Mouse (Mus musculus): ENCODE measurements around the gene Olfr1136. TPM values are rescaled to one million over a fixed set of nuclear protein-coding genes. Genes with fewer than 3 reads are reported as not detected.

Gene Olfr1136
- polyA plus RNA-seq (2015; fragmentation: Nextera tagmentation; extraction: Ambion mirVana) = not detected in 2 replicates

DNA sequence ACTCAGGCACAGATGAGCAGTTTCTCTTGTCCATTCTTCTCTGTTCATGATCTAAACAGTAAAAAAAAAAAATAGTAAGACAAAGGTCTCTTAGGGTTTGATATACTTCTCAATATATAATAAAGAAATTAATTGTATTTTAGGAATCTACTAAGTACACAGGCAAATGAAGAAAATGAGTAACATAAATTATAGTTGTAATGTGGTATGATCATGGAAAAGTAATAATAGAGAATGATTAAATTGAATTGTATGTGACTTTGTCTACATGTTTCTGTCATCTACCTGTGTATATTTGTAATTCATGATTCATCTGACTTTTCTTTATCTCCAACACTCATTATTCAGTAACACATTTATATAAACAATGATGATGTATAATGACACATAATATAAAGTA lies at the start of gene Olfr1136:
Gene Olfr1136 (minus strand): TSS at position 101 of the 400 bp plus-strand sequence.
- no peaks in the 10 kb centered on the region for H3K9me3 ChIP-seq (replicated peaks)

DNA sequence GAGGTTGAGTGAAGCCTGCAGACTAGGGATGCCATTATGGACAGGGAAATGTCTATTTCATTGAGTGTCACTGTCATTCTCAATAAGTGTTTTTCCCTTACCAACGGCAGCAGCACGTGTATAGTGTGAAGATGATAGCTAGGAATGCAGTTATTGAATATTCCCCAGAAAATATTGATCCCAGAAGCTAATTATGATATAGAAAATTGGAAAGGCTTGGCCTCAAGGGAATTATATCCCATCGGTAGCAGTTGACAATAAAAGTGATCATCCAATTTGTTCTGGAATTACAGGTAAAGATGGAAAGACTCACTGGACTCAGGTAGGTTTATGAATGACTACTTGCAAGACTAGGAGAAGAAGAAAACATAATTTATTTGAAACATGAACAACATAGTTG lies 49.7 kb upstream of the Olfr1136 start, which contains the start of gene Olfr1140:
Gene Olfr1140 (plus strand): TSS at position 301 of the 400 bp plus-strand sequence.
- WGBS = 70% methylated on average over 3 of the region's 3 CpGs
- H3K4me1 ChIP-seq (replicated peaks) = no peaks in the 10 kb centered on the region
- no peak within 1 kb of the TSS for H3K27ac ChIP-seq
- H3K27me3 ChIP-seq = no peaks in the 10 kb centered on the region
- H3K36me3 ChIP-seq = no peaks in the 10 kb centered on the region
- no peak within 1 kb of the TSS for H3K9ac ChIP-seq
- ATAC-seq (replicated peaks; ENCODE audit: insufficient number of reproducible peaks, insufficient read depth, low FRiP score, low read depth) = no peak
- no peaks in the 10 kb centered on the region for H3K9me3 ChIP-seq (replicated peaks)
- no peak within 1 kb of the TSS for H3K4me2 ChIP-seq
- no peak within 1 kb of the TSS for H3K4me3 ChIP-seq

More for the DNA sequence above, at the start of gene Olfr1136:
- Histone ChIP-seq H3K36me3 (no peaks in the 10 kb centered on the region), H3K4me2 (no peak within 1 kb of the TSS), H3K27me3 (no peaks in the 10 kb centered on the region), H3K9ac (no peak within 1 kb of the TSS), H3K4me3 (no peak within 1 kb of the TSS), H3K4me1 (replicated peaks) (no peaks in the 10 kb centered on the region), H3K27ac (no peak within 1 kb of the TSS)
- no peak for ATAC-seq (replicated peaks; ENCODE audit: insufficient number of reproducible peaks, insufficient read depth, low FRiP score, low read depth)

DNA sequence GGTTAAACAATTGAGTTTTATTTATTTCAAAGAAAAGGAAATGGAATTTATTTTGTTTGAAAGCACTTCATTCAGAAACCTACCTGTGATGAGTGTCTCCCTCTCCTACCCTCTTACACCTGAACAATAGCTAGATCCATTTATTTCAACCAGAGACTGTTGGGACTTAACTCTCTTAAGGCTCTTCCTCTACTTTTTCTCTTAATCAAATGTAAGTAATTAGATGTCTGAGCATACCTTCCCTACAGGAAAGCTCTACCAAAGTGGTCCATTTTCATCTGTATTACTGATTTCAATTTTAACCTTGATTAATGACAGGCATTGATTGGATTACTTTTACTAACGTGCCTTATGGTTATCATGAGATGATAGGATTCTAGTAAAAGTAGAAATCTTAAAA lies 46.1 kb upstream of the Olfr1136 start, which contains the start of gene Olfr1138:
Gene Olfr1138 (minus strand): TSS at position 101 of the 400 bp plus-strand sequence.
- Histone ChIP-seq H3K9ac (no peak within 1 kb of the TSS), H3K9me3 (replicated peaks) (no peaks in the 10 kb centered on the region), H3K4me2 (no peak within 1 kb of the TSS), H3K27ac (no peak within 1 kb of the TSS), H3K4me1 (replicated peaks) (no peaks in the 10 kb centered on the region), H3K27me3 (no peaks in the 10 kb centered on the region), H3K4me3 (no peak within 1 kb of the TSS), H3K36me3 (no peaks in the 10 kb centered on the region)
- no peak for ATAC-seq (replicated peaks; ENCODE audit: insufficient number of reproducible peaks, insufficient read depth, low FRiP score, low read depth)
- 69% methylated on average over 1 of the region's 1 CpGs for WGBS

DNA sequence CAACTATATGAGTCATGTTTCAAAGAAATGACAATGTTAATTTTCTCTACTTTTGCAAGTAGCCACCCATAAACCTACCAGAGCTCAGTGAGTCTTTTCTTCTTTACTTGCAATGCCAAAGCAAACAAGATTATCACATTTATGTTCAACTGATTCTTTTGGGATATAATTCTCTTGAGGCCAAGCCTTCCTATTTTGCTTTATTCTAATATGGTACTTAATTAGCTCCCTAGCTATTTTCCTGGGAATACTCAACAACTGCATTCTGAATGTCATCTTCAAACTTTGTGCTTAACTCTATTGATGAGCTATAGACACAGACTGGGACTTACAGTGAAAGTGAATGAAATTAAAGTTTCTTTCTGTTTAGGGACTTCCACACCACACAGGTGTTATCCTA lies 19.3 kb upstream of the Olfr1136 start, which contains the start of gene Olfr1137:
Gene Olfr1137 (minus strand): TSS at position 101 of the 400 bp plus-strand sequence.
- ATAC-seq (replicated peaks; ENCODE audit: insufficient number of reproducible peaks, insufficient read depth, low FRiP score, low read depth) = no peak
- no peaks in the 10 kb centered on the region for H3K27me3 ChIP-seq
- no peaks in the 10 kb centered on the region for H3K9me3 ChIP-seq (replicated peaks)
- no peaks in the 10 kb centered on the region for H3K36me3 ChIP-seq
- no peak within 1 kb of the TSS for H3K9ac ChIP-seq
- no peak within 1 kb of the TSS for H3K4me2 ChIP-seq
- H3K27ac ChIP-seq = no peak within 1 kb of the TSS
- no peak within 1 kb of the TSS for H3K4me3 ChIP-seq
- no peaks in the 10 kb centered on the region for H3K4me1 ChIP-seq (replicated peaks)

DNA sequence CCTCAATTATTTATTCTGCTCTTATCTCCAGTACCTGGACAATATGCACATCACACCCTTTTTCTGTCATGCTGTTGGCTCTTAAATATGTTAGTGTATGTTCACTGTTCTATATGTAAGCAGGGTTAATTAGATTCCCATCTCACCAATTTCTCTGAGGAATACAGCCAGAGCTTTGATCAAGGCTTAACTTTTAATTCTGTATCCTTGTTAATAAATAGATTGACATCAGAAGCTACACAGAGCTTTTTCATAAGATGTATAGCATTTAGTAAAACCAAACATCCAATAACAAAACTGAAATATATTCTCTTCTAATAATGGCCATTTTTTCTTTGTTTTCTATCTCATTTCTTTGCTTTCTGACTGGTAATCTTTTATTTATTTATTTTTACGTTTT lies 20.2 kb downstream of the Olfr1136 start, which contains the start of gene Olfr1135:
Gene Olfr1135 (minus strand): TSS at position 101 of the 400 bp plus-strand sequence.
- H3K9me3 ChIP-seq (replicated peaks) = no peaks in the 10 kb centered on the region
- no peak within 1 kb of the TSS for H3K27ac ChIP-seq
- H3K4me1 ChIP-seq (replicated peaks) = no peaks in the 10 kb centered on the region
- no peak within 1 kb of the TSS for H3K4me3 ChIP-seq
- H3K4me2 ChIP-seq = no peak within 1 kb of the TSS
- H3K36me3 ChIP-seq = no peaks in the 10 kb centered on the region
- H3K27me3 ChIP-seq = no peaks in the 10 kb centered on the region
- no peak for ATAC-seq (replicated peaks; ENCODE audit: insufficient number of reproducible peaks, insufficient read depth, low FRiP score, low read depth)
- H3K9ac ChIP-seq = no peak within 1 kb of the TSS
- WGBS = 12% methylated on average over 1 of the region's 1 CpGs

DNA sequence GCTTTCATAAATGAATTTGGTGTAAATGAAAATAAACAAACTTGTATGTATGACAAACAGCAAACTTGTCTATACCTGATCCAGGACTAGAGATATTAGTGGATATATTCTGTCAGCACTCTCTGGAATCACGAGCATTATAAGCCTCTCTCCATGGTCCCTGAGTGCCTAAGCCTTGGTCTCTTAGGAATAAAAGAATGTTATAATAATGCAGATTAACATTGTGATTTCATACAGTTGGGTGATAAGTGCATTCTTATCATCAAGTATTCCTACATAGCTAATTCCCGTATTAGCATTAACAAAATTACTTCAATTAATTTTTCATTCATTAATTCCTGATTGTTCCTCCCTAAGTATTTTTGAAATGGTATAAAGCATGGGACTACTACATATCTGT lies 35.4 kb downstream of the Olfr1136 start, which contains the start of gene Olfr1134:
Gene Olfr1134 (minus strand): TSS at position 101 of the 400 bp plus-strand sequence.
- no peak within 1 kb of the TSS for H3K4me3 ChIP-seq
- H3K9me3 ChIP-seq (replicated peaks) = no peaks in the 10 kb centered on the region
- no peak within 1 kb of the TSS for H3K27ac ChIP-seq
- H3K9ac ChIP-seq = no peak within 1 kb of the TSS
- H3K4me2 ChIP-seq = no peak within 1 kb of the TSS
- 75% methylated on average over 2 of the region's 2 CpGs for WGBS
- no peaks in the 10 kb centered on the region for H3K36me3 ChIP-seq
- no peaks in the 10 kb centered on the region for H3K27me3 ChIP-seq
- ATAC-seq (replicated peaks; ENCODE audit: insufficient number of reproducible peaks, insufficient read depth, low FRiP score, low read depth) = no peak
- H3K4me1 ChIP-seq (replicated peaks) = no peaks in the 10 kb centered on the region

DNA sequence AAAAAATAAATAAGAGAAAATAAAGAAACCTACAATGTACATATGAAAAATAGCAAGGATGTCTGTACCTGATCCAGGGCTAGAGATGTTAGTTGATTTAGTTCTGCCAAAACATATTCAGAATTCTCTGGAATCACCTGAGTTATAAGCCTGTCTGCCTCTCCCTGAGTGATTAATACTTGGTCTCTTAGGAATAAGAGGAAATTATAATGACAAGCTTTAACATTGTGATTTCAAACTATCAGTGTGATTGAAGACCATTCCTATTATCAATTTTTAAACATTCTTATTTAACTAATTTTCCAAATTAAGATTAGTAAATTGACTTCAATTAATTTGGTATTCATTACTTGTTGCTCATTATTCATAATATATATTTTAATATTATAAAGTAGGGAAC lies 46.5 kb downstream of the Olfr1136 start, which contains the start of gene Olfr1133:
Gene Olfr1133 (minus strand): TSS at position 101 of the 400 bp plus-strand sequence.
- no peak for ATAC-seq (replicated peaks; ENCODE audit: insufficient number of reproducible peaks, insufficient read depth, low FRiP score, low read depth)
- Histone ChIP-seq H3K27me3 (no peaks in the 10 kb centered on the region), H3K4me3 (no peak within 1 kb of the TSS), H3K27ac (no peak within 1 kb of the TSS), H3K9me3 (replicated peaks) (no peaks in the 10 kb centered on the region), H3K4me2 (no peak within 1 kb of the TSS), H3K9ac (no peak within 1 kb of the TSS), H3K36me3 (no peaks in the 10 kb centered on the region), H3K4me1 (replicated peaks) (no peaks in the 10 kb centered on the region)

Other genes starting within 250 kb of the Olfr1136 start
- gene Olfr1126, start 240.0 kb downstream of the Olfr1136 start, polyA plus RNA-seq (2015; fragmentation: Nextera tagmentation; extraction: Ambion mirVana) = not detected in 2 replicates
- not detected in 2 replicates for gene Pramel7, start 196.9 kb downstream of the Olfr1136 start, polyA plus RNA-seq (2015; fragmentation: Nextera tagmentation; extraction: Ambion mirVana)
- gene Pramel6, start 187.4 kb downstream of the Olfr1136 start, polyA plus RNA-seq (2015; fragmentation: Nextera tagmentation; extraction: Ambion mirVana) = not detected in 2 replicates
- gene Olfr153, start 162.2 kb downstream of the Olfr1136 start, polyA plus RNA-seq (2015; fragmentation: Nextera tagmentation; extraction: Ambion mirVana) = not detected in 2 replicates
- gene Olfr1128, start 148.4 kb downstream of the Olfr1136 start, polyA plus RNA-seq (2015; fragmentation: Nextera tagmentation; extraction: Ambion mirVana) = not detected in 2 replicates
- gene Olfr1129, start 120.0 kb downstream of the Olfr1136 start, polyA plus RNA-seq (2015; fragmentation: Nextera tagmentation; extraction: Ambion mirVana) = not detected in 2 replicates
- gene Olfr1130, start 87.7 kb downstream of the Olfr1136 start, polyA plus RNA-seq (2015; fragmentation: Nextera tagmentation; extraction: Ambion mirVana) = not detected in 2 replicates
- gene Olfr1131, start 66.8 kb downstream of the Olfr1136 start, polyA plus RNA-seq (2015; fragmentation: Nextera tagmentation; extraction: Ambion mirVana) = not detected in 2 replicates
- not detected in 2 replicates for gene Olfr1132, start 56.4 kb downstream of the Olfr1136 start, polyA plus RNA-seq (2015; fragmentation: Nextera tagmentation; extraction: Ambion mirVana)
- gene Olfr1133, start 46.6 kb downstream of the Olfr1136 start, polyA plus RNA-seq (2015; fragmentation: Nextera tagmentation; extraction: Ambion mirVana) = not detected in 2 replicates
- gene Olfr1134, start 35.5 kb downstream of the Olfr1136 start, polyA plus RNA-seq (2015; fragmentation: Nextera tagmentation; extraction: Ambion mirVana) = not detected in 2 replicates
- not detected in 2 replicates for gene Olfr1135, start 20.3 kb downstream of the Olfr1136 start, polyA plus RNA-seq (2015; fragmentation: Nextera tagmentation; extraction: Ambion mirVana)
- gene Olfr1137, start 19.2 kb upstream of the Olfr1136 start, polyA plus RNA-seq (2015; fragmentation: Nextera tagmentation; extraction: Ambion mirVana) = not detected in 2 replicates
- not detected in 2 replicates for gene Olfr1138, start 46.0 kb upstream of the Olfr1136 start, polyA plus RNA-seq (2015; fragmentation: Nextera tagmentation; extraction: Ambion mirVana)
- gene Olfr1140, start 49.8 kb upstream of the Olfr1136 start, polyA plus RNA-seq (2015; fragmentation: Nextera tagmentation; extraction: Ambion mirVana) = not detected in 2 replicates
- gene Olfr1141, start 60.0 kb upstream of the Olfr1136 start, polyA plus RNA-seq (2015; fragmentation: Nextera tagmentation; extraction: Ambion mirVana) = not detected in 2 replicates
- gene Olfr152, start 85.5 kb upstream of the Olfr1136 start, polyA plus RNA-seq (2015; fragmentation: Nextera tagmentation; extraction: Ambion mirVana) = not detected in 2 replicates
- not detected in 2 replicates for gene Olfr1143, start 106.6 kb upstream of the Olfr1136 start, polyA plus RNA-seq (2015; fragmentation: Nextera tagmentation; extraction: Ambion mirVana)
- gene Olfr1145, start 115.9 kb upstream of the Olfr1136 start, polyA plus RNA-seq (2015; fragmentation: Nextera tagmentation; extraction: Ambion mirVana) = not detected in 2 replicates
- not detected in 2 replicates for gene Olfr1148, start 136.6 kb upstream of the Olfr1136 start, polyA plus RNA-seq (2015; fragmentation: Nextera tagmentation; extraction: Ambion mirVana)
- not detected in 2 replicates for gene Olfr1150-ps1, start 150.0 kb upstream of the Olfr1136 start, polyA plus RNA-seq (2015; fragmentation: Nextera tagmentation; extraction: Ambion mirVana)
- not detected in 2 replicates for gene Olfr1151, start 161.9 kb upstream of the Olfr1136 start, polyA plus RNA-seq (2015; fragmentation: Nextera tagmentation; extraction: Ambion mirVana)
- not detected in 2 replicates for gene Olfr1152, start 172.5 kb upstream of the Olfr1136 start, polyA plus RNA-seq (2015; fragmentation: Nextera tagmentation; extraction: Ambion mirVana)
- gene Olfr1153, start 201.0 kb upstream of the Olfr1136 start, polyA plus RNA-seq (2015; fragmentation: Nextera tagmentation; extraction: Ambion mirVana) = not detected in 2 replicates
- not detected in 2 replicates for gene Olfr1154, start 211.2 kb upstream of the Olfr1136 start, polyA plus RNA-seq (2015; fragmentation: Nextera tagmentation; extraction: Ambion mirVana)